Mouse (Mus musculus) bone marrow macrophage, adult 2 months (primary cell): ENCODE data around the gene Zfp866. TPM values are rescaled to one million over a fixed set of nuclear protein-coding genes. Genes with fewer than 3 reads are reported as not detected.

Experiments
- H3K27ac ChIP-seq: 2 replicates; pipeline ENCODE4 v1.5.1; 2012; ENCODE audit warnings: low read depth, low read length; ENCODE audit not compliant: insufficient read depth
- H3K4me1 ChIP-seq: 2 replicates; pipeline ENCODE4 v1.6.1; 2012; ENCODE audit warnings: low read length; ENCODE audit not compliant: control insufficient read depth, insufficient read depth
- H3K4me3 ChIP-seq: 2 replicates; pipeline ENCODE4 v1.5.1; 2012; ENCODE audit warnings: mild to moderate bottlenecking, low read length, moderate library complexity; ENCODE audit not compliant: insufficient read depth
- CTCF ChIP-seq: IDR thresholded peaks from 2 replicates; pipeline ENCODE4 v1.5.1; 2012; ENCODE audit warnings: low read depth, mild to moderate bottlenecking, low read length, moderate library complexity
- POLR2A ChIP-seq: IDR thresholded peaks from 2 replicates; pipeline ENCODE4 v1.6.1; 2012; ENCODE audit warnings: mild to moderate bottlenecking, low read depth, low read length, borderline replicate concordance
- polyA plus RNA-seq: library from polyadenylated mRNA; stranded (reverse); fragments of >200 nt; gene quantifications from 2 replicates; pipeline ENCODE4 v1.2.4, GENCODE M21; 2012; ENCODE audit not compliant: missing spikeins, insufficient read depth, insufficient read length

Gene Zfp866
- polyA plus RNA-seq, 1 experiment: 19.3 TPM

DNA sequence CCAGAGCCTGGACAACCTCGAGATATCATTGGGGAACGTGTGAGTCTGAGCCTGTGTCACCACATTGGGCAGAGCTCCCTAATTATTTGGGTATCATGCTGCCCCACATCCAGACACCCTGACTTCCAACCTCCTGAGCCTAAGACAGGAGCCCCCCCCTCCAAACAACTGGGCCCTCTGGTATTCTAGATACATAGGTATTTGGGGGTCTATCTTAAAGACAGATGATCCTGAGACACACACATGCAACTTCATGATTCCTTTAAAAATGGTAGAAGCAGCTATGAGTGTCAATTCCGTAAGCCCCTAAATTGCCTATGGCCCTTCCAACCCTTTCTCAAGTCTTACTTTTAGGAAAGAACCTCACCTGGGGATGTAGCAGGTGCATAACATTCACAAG lies 18.8 kb upstream of the Zfp866 start:
- Histone ChIP-seq H3K4me1 (peaks cover 32% of the 10 kb centered on the region), H3K27ac (no peak overlapping the region), H3K4me3 (peak overlapping the region; percentile 77)
- no peak for TF ChIP-seq CTCF
- TF ChIP-seq POLR2A: no peak

DNA sequence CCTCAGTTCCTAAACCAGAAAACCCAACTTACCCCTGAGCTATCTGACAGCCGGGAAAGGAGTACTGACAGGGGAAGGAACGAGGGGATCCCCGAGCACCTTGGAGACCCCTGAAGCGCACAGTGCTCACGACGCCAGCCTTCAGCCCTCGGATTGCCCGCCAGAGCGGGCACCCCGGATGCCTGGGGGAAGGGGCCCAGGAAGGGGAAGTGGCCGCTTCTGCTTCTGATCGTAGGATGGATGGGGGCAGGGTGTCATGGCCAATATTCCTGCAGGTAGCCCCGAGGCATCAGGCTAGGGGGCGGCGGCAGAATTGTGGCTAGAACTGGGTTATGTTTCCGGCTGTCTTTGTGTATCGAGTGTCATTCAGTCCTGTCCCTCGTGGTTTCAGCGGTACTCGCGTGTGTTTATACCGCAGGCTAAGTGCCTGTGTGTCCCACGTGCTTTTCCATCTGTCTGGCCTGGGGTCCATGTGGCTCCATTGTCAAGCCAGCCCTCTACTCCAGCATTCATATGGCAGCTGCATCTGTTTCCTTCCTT lies 18.0 kb upstream of the Zfp866 start:
- H3K4me1 ChIP-seq: peaks cover 32% of the 10 kb centered on the region
- peak overlapping the region; percentile 77 for H3K4me3 ChIP-seq
- peak overlapping the region; percentile 70 for H3K27ac ChIP-seq
- TF ChIP-seq POLR2A (no peak), CTCF (no peak)

GRCm38 (mm10) chr8:69808094-69808863 lies 17.3 kb upstream of the Zfp866 start, which contains the start of gene Gmip:
TSS of gene Gmip (plus strand) at chr8:69808679.
- H3K4me3 ChIP-seq: peak within 1 kb of the TSS; percentile 77
- peak within 1 kb of the TSS; percentile 70 for H3K27ac ChIP-seq
- TF ChIP-seq CTCF: no peak
- TF ChIP-seq POLR2A: 0 out of 2 replicates have a peak, but pooled peaks have one; percentile 15
- H3K4me1 ChIP-seq: peaks cover 32% of the 10 kb centered on the region

- H3K4me3 ChIP-seq: no peak overlapping the region
- H3K27ac ChIP-seq: no peak overlapping the region
- peaks cover 32% of the 10 kb centered on the region for H3K4me1 ChIP-seq
- no peak for TF ChIP-seq CTCF
- TF ChIP-seq POLR2A: no peak
These were observed 16.3 kb upstream of the Zfp866 start for GRCm38 (mm10) chr8:69807236-69807635.

DNA sequence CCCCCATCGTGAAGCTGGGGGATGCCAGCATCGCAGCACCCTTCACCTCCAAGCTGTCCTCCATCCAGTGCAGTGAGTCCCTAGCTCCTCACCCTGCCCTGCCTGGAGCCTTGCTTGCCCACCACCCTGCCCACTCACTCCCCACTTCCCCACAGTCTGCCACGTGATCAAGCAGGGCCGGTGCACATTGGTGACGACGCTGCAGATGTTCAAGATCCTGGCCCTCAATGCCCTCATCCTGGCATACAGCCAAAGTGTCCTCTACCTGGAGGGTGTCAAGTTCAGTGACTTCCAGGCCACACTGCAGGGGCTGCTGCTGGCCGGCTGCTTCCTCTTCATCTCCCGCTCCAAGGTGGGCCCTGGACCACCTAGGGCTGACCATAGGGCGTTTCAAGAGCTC lies 14.5 kb upstream of the Zfp866 start:
- Histone ChIP-seq H3K4me1 (peaks cover 31% of the 10 kb centered on the region), H3K4me3 (no peak overlapping the region), H3K27ac (peak overlapping the region; percentile 81)
- TF ChIP-seq CTCF (no peak), POLR2A (no peak)

GRCm38 (mm10) chr8:69805086-69805485 lies 14.1 kb upstream of the Zfp866 start:
- no peak overlapping the region for H3K4me3 ChIP-seq
- peaks cover 27% of the 10 kb centered on the region for H3K4me1 ChIP-seq
- no peak overlapping the region for H3K27ac ChIP-seq
- TF ChIP-seq CTCF (no peak), POLR2A (no peak)

GRCm38 (mm10) chr8:69804537-69804936 lies 13.6 kb upstream of the Zfp866 start:
- Histone ChIP-seq H3K4me3 (no peak overlapping the region), H3K27ac (no peak overlapping the region), H3K4me1 (peaks cover 23% of the 10 kb centered on the region)
- TF ChIP-seq CTCF: no peak
- TF ChIP-seq POLR2A: no peak

- Histone ChIP-seq H3K27ac (no peak overlapping the region), H3K4me3 (no peak overlapping the region), H3K4me1 (peaks cover 23% of the 10 kb centered on the region)
- TF ChIP-seq POLR2A: no peak
- no peak for TF ChIP-seq CTCF
These were observed 12.4 kb upstream of the Zfp866 start for GRCm38 (mm10) chr8:69803366-69803765.

GRCm38 (mm10) chr8:69802216-69802615 lies 11.2 kb upstream of the Zfp866 start:
- Histone ChIP-seq H3K4me1 (peaks cover 18% of the 10 kb centered on the region), H3K27ac (no peak overlapping the region), H3K4me3 (no peak overlapping the region)
- no peak for TF ChIP-seq CTCF
- no peak for TF ChIP-seq POLR2A

DNA sequence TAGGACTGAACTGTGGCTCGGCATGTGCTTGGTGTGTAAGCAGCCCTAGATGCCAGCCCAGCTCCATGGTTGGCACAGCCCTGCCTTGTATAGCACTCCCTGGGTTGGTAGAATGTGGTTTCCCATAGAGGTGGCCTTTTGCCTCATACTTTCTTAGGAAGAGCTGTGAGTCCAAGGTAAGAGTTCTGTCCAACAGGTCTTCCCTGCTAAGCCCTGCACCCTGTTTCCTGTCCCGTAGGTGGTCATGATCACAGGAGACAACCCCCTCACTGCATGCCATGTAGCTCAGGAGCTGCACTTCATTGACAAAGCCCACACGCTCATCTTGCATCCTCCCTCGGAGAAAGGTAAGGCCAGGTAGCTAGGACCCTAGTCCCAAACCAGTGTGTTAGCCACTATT lies 10.8 kb upstream of the Zfp866 start:
- Histone ChIP-seq H3K4me3 (no peak overlapping the region), H3K27ac (no peak overlapping the region), H3K4me1 (peaks cover 15% of the 10 kb centered on the region)
- TF ChIP-seq POLR2A: no peak

DNA sequence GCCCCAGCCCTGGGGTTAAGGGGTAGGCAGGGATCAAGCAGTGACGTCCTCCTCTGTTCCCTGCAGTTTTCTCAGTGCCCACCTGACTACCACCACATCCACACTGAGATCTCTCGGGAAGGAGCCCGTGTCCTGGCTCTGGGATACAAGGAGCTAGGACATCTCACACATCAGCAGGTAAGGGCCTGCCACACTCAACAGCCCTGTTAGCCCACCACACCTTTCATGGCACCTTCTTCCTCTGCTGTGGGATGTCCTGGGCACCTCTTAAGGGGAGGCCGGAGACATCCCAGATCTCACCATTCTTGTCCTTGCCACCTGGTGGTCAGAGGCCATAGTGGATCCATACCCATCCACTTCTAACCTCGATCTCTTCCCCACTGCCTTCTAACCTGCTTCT lies 9.0 kb upstream of the Zfp866 start:
- no peak overlapping the region for H3K27ac ChIP-seq
- TF ChIP-seq CTCF (no peak), POLR2A (no peak)
- no peaks in the 10 kb centered on the region; the same call in 1 of the 2 replicates for H3K4me1 ChIP-seq
- no peak overlapping the region for H3K4me3 ChIP-seq
